Mouse (Mus musculus) liver, postnatal 0 days (tissue): ENCODE results near the gene Ccnd3. TPM values are rescaled to one million over a fixed set of nuclear protein-coding genes. Genes with fewer than 3 reads are reported as not detected.
"Not testable (repeated sequence)": the region's sequence is repeated elsewhere in the genome, so short reads cannot be mapped to it uniquely, and the experiment has no call there.

Experiments
- ATAC-seq: fragments of 200-750 bp; cut with Nextera tagmentation; 2 replicates; pipeline ENCODE4 v1.8.0; 2017; ENCODE audit warnings: mild to moderate bottlenecking, moderate library complexity
- DNase-seq: peaks from one replicate; pipeline ENCODE4 v3.0.0-alpha.2; 2016
- H3K27ac ChIP-seq: fragments of 300-500 bp; sonication (generic); 2 replicates; pipeline ENCODE4 v1.5.1; 2014; ENCODE audit warnings: antibody characterized with exemption, moderate library complexity, mild to moderate bottlenecking, low read depth
- H3K27me3 ChIP-seq: fragments of 300-500 bp; sonication (generic); 2 replicates; pipeline ENCODE4 v1.6.1; 2014; ENCODE audit warnings: low read length, control low read depth, mixed read lengths; ENCODE audit not compliant: insufficient read depth
- H3K36me3 ChIP-seq: fragments of 300-500 bp; sonication (generic); replicated peaks from 2 replicates; pipeline ENCODE4 v1.6.1; 2014; ENCODE audit warnings: mild to moderate bottlenecking, control low read depth, low read length, moderate library complexity, mixed read lengths; ENCODE audit not compliant: insufficient read depth
- H3K4me1 ChIP-seq: fragments of 300-500 bp; sonication (generic); 2 replicates; pipeline ENCODE4 v1.6.1; 2014; ENCODE audit warnings: antibody characterized with exemption, mild to moderate bottlenecking, control low read depth; ENCODE audit not compliant: insufficient read depth
- H3K4me2 ChIP-seq: fragments of 300-500 bp; sonication (generic); 2 replicates; pipeline ENCODE4 v1.6.1; 2014; ENCODE audit warnings: low read depth, mild to moderate bottlenecking, low read length, moderate library complexity, mixed read lengths
- H3K4me3 ChIP-seq: fragments of 300-500 bp; sonication (generic); 2 replicates; pipeline ENCODE4 v1.5.1; 2014; ENCODE audit warnings: low read depth, low read length
- H3K9ac ChIP-seq: fragments of 300-500 bp; sonication (generic); replicated peaks from 2 replicates; pipeline ENCODE4 v1.6.1; 2014; ENCODE audit warnings: mild to moderate bottlenecking, moderate library complexity
- H3K9me3 ChIP-seq: fragments of 300-500 bp; sonication (generic); 2 replicates; pipeline ENCODE4 v1.6.1; 2016; ENCODE audit warnings: mild to moderate bottlenecking, control low read depth, low read length, mixed read lengths
- CTCF ChIP-seq: sonication (generic); IDR thresholded peaks from 2 replicates; pipeline ENCODE4 v1.5.1; 2016; ENCODE audit warnings: antibody characterized with exemption, low read depth
- EP300 ChIP-seq: IDR thresholded peaks from 2 replicates; pipeline ENCODE4 v1.6.1; 2016; ENCODE audit warnings: antibody characterized with exemption, low read depth, mild to moderate bottlenecking
- WGBS: fragments of 180-500 bp; shearing (Covaris S2); extraction: QIAGEN DNeasy Blood & Tissue Kit; methylation state at CpG from one replicate; pipeline ENCODE4 v1.1.7; 2014; ENCODE audit not compliant: insufficient replicate concordance; 5-methylcytosine and 5-hydroxymethylcytosine counted together
- polyA plus RNA-seq: library from polyadenylated mRNA; unstranded; fragments of >200 nt; fragmentation: Nextera tagmentation; extraction: Ambion mirVana; gene quantifications from 2 replicates; pipeline ENCODE4 v1.2.1, GENCODE M21; 2015

Gene Ccnd3
- polyA plus RNA-seq, 1 experiment from 2014 or later, result 249 TPM

DNA sequence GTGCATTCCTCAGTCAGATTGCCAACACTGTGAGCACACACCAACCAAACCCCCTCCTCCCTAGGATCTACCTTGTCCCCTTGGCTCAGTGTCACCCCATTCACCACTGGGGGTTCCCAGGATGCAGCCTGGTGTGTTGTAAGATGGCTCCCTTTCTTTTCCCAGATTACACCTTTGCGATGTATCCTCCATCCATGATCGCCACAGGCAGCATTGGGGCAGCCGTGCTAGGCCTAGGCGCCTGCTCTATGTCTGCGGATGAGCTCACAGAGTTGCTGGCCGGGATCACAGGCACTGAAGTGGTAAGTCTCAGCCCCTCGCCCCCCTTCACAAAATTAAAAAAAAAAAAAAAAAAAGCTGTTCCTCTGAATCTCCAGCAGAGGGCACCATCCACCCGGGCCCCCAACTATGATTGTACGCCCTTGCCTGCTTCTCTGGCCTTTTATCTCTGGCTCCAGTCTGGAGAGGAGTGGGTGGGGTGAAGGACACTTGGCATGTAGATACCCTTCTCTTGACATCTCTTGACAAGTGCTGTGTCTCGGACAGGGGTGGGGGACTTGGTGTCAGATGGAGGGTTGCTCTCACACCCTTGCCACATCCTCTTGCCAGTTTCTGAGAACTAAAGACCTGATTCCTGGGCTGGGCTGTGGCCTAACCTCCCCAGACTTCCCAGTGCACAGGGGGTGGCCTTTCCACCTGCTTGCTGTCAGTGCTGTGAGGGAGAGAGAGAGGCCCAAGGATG, 93.2 kb downstream of the Ccnd3 start:
- H3K4me3 ChIP-seq, result peak overlapping the region; percentile 95
- peak overlapping the region; percentile 86 for H3K9ac ChIP-seq
- TF ChIP-seq EP300, result peak; percentile 90
- TF ChIP-seq CTCF, result peak; percentile 87
- WGBS, result 30% methylated on average over 10 of the region's 10 CpGs
- H3K4me1 ChIP-seq, result peaks cover 41% of the 10 kb centered on the region
- no peaks in the 10 kb centered on the region for H3K9me3 ChIP-seq
- peak overlapping the region; percentile 93 for H3K27ac ChIP-seq
- peaks cover 61% of the 10 kb centered on the region for H3K36me3 ChIP-seq
- ATAC-seq (peak; percentile 62), DNase-seq (peak; percentile 75)
- peak overlapping the region; percentile 86 for H3K4me2 ChIP-seq
- H3K27me3 ChIP-seq, result no peaks in the 10 kb centered on the region

DNA sequence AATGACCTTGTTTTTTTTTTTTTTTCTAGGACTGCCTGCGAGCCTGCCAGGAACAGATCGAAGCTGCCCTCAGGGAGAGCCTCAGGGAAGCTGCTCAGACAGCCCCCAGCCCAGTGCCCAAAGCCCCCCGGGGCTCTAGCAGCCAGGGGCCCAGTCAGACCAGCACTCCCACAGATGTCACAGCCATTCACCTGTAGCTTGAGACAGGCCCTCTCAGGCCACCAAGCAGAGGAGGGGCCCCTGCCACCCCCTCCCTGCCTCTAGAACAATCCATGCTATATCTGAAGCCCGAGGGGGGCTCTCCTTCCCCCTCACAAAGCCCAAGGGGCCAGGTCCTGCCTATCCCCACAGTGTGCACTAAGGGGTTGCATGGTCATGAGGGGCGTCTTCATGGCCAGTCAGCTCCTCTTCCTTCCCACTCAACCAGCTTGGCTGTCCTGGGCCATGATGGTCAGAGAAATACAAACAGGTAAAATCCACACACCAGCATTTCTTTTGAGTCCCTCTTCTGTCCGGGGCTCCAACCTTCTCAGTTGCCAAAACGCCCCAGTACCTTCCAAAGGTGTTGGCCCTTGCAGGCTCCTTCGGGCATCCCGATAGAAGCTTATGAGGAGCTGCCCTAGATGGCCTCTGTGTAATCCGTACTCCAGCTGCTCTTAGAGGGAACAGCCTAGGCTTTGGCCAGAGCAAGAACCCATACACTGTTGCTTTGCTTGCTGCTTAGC, 93.9 kb downstream of the Ccnd3 start:
- not testable (repeated sequence) for H3K9me3 ChIP-seq, H3K27me3 ChIP-seq, DNase-seq, ATAC-seq
- 0 out of 2 replicates have a peak overlapping the region, but pooled peaks have one; percentile 95 for H3K4me3 ChIP-seq
- peaks cover 65% of the 10 kb centered on the region for H3K36me3 ChIP-seq
- 74% methylated on average over 10 of the region's 10 CpGs for WGBS
- peak overlapping the region; percentile 55 for H3K9ac ChIP-seq
- peak overlapping the region; percentile 86 for H3K4me2 ChIP-seq
- H3K27ac ChIP-seq, result peak overlapping the region; percentile 93
- peaks cover 40% of the 10 kb centered on the region for H3K4me1 ChIP-seq

DNA sequence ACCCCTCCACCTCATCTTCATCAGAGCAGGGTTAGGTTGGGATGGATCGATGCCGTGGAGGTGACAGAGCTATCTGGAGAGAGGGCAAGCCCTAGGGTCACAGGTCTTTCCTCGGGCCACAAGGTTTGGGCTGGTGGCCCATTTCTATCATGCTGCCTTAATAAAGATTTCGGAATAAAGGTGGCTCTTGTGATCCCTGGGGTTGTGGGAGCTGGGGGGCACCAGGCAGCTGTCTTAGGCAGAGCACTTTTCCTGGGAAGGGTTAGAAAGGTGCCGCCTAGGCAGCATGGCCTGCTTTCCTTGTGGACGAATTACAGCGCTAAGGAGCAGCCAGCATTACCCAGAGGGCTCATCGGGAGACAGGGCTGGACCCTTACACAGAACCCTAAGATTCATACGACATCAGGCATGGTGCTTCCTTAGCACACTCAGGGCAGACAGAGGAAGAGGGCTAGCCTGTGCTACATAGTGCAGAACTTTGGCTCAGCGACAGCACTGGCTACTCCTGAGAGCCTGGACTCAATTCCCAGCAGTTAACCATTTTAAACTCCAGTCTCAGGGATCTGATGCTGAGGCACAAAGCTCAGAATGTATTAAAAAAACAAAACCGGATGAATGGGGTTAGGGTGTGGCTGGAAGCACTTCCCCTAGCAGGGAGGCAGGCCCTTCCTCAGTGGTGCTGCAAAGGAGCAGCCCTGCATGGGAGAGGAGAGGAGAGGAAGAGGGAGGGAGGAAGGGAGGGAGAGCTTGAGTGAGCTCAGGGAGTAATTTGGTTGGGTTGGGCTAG, 94.9 kb downstream of the Ccnd3 start:
- Histone ChIP-seq H3K27ac (peak overlapping the region; percentile 93), H3K36me3 (peaks cover 72% of the 10 kb centered on the region), H3K9ac (0 out of 2 replicates have a peak overlapping the region, but pooled peaks have one; percentile 9), H3K27me3 (no peaks in the 10 kb centered on the region), H3K4me3 (no peak overlapping the region), H3K4me1 (peaks cover 40% of the 10 kb centered on the region), H3K4me2 (no peak overlapping the region), H3K9me3 (no peaks in the 10 kb centered on the region)
- WGBS, result 73% methylated on average over 11 of the region's 11 CpGs
- no peak for ATAC-seq
- TF ChIP-seq EP300 (no peak), CTCF (no peak)
- peak; percentile 33 for DNase-seq

DNA sequence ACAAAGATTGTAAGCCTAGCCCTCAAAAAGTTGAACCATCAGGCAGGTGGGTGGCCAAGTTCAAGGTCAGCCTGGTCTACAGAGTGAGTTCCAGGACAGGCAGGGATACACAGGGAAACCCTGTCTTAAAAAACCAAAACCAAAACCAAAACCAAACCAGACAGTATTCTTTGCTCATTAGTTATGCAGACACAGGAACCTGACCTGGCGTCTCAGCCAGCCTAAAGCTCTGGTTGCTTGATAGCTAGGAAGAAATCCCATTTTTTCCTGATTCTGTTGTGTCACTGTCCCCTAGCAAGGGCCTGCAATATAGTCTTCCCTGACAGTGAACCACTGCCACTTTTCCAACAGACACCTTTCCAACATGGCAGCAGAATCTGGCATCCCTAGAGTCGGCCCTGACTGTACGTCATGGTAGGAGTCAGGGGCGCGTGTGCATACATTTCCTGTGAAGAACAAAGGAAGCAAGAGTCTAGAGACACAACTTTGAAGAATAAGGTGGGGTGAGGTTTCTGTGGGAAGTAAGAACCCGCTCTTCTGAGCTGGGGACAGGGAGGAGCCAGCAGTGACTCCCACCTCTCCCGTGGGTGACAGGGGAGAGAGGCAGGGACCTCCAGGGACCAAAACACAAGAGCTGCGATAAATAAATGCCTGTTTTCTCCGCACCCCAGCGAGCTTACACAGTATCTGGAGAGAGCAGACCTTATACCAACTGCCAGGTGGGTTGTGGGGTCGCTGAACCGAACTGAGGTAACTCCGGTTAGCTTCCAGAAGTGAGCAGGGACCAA, 95.9 kb downstream of the Ccnd3 start:
- H3K4me3 ChIP-seq, result no peak overlapping the region
- H3K4me1 ChIP-seq, result peaks cover 40% of the 10 kb centered on the region
- peak overlapping the region; percentile 93 for H3K27ac ChIP-seq
- H3K27me3 ChIP-seq, result no peaks in the 10 kb centered on the region
- H3K9me3 ChIP-seq, result no peaks in the 10 kb centered on the region
- TF ChIP-seq CTCF (no peak), EP300 (no peak)
- WGBS, result 75% methylated on average over 13 of the region's 13 CpGs
- no peak for DNase-seq
- ATAC-seq, result no peak
- no peak overlapping the region for H3K4me2 ChIP-seq
- H3K36me3 ChIP-seq, result peaks cover 80% of the 10 kb centered on the region
- H3K9ac ChIP-seq, result no peak overlapping the region

- peak overlapping the region; percentile 93; the same call in 1 of the 2 replicates for H3K27ac ChIP-seq
- H3K36me3 ChIP-seq, result peaks cover 82% of the 10 kb centered on the region
- 89% methylated on average over 10 of the region's 10 CpGs for WGBS
Observed at GRCm38 (mm10) chr17:47601389-47601755, 96.5 kb downstream of the Ccnd3 start.

More at GRCm38 (mm10) chr17:47601389-47601755, 96.5 kb downstream of the Ccnd3 start:
- TF ChIP-seq CTCF (no peak), EP300 (no peak)
- H3K9ac ChIP-seq, result no peak overlapping the region
- H3K27me3 ChIP-seq, result no peaks in the 10 kb centered on the region
- H3K4me3 ChIP-seq, result no peak overlapping the region
- DNase-seq (peak; percentile 26), ATAC-seq (no peak)
- peaks cover 37% of the 10 kb centered on the region for H3K4me1 ChIP-seq
- no peak overlapping the region for H3K4me2 ChIP-seq
- no peaks in the 10 kb centered on the region for H3K9me3 ChIP-seq
